Mouse (Mus musculus) kidney, adult 9 months (tissue): ENCODE results near the gene Rcc1l.

Experiments
- DNase-seq: peaks from one replicate; pipeline ENCODE4 v3.0.0; 2022

Gene Rcc1l

DNA sequence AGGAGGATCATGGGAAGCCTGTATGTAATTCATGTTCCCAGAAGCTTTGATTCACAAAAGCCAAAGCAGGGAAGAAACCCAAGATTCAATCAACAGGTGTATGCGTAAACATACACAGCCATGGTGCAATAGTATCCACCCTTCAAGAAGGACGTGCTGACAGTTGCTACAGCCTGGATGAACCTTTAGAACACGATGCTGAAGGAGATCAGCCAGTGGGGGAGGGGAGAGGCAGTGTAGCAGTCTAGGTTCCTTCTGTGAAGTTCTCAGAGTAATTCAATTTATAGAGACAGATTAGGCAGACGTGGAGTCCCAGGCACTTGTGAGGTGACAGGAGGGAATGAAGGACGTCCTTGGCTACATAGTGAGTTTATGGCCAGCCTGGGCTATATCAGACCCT lies 61.6 kb downstream of the Rcc1l start:
- no peak for DNase-seq

DNA sequence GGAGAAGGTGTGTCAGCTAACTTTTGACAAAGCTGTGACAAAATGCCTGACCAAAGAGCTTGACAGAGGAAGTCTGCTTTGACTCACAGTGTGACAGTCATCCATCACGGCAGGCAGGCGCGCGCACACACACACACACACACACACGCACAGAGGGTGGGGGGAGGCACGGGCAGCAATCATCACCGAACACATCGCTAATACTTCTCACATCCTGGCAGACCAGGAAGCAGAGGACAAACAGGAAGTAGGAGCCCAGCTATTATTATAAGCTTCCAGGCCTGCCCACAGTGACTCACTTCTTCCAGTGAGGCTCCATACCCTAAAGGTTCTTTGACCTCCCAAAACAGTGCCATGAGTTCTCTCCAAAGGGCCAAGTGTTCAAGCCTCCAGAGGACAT lies 70.7 kb downstream of the Rcc1l start:
- no peak for DNase-seq

DNA sequence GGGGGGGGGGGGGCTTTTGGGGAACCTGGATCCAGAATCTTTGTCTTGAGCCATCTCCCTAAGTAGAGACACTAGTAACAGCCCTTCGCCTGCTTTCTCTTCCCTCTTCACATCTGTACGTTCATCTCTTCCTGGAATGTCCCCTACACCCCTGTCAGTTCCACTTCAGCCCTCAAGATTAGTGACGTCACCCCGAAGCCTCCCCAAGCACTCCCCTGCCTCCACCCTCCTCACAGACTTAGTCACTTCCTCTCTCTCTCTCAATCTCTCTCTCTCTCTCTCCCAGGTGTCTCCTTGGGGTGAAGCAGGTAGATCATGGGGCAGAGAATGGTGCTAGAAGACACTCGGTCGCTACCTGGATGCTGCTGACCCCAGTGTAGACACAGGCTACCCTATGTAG lies 73.9 kb downstream of the Rcc1l start:
- no peak for DNase-seq

DNA sequence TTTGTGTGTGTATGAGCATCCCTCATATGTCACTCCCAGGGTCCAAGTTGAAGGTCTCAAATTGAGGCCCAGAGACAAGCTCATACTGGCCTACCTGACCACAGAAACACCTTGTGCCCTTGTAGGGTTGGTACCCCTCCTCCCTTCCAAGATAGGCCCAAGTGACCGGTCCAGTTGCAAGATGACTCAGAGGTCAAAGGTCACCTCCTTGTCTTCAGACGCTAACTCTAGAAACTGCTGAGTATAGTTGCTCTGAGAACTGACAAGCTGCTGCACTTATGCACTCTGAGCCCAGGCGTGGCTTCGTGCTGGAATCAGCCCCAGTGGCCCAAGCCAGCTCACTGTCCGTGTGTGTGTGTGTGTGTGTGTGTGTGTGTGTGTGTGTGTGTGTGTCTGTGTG lies 74.7 kb downstream of the Rcc1l start:
- DNase-seq = peak; percentile 93

DNA sequence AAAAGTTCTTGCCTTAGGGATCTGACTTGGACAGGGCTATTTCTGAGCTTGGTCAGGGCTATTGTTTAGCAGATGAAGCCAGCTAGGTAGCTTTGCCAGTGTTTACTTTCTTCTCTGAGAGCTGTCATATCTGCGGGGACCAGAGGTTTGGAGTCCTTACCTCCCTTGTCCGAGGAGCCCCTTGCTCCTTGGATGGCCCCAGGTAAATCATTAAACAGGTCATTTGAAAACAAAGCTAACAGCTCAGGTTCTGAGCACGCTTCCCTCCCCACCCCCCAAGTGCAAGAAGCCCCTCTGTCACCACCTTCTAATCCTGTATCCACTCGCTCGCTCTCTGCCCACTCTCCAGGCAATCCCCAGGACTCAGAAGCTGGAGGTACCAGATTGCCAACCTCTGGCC lies 75.3 kb downstream of the Rcc1l start:
- peak; percentile 74 for DNase-seq

DNA sequence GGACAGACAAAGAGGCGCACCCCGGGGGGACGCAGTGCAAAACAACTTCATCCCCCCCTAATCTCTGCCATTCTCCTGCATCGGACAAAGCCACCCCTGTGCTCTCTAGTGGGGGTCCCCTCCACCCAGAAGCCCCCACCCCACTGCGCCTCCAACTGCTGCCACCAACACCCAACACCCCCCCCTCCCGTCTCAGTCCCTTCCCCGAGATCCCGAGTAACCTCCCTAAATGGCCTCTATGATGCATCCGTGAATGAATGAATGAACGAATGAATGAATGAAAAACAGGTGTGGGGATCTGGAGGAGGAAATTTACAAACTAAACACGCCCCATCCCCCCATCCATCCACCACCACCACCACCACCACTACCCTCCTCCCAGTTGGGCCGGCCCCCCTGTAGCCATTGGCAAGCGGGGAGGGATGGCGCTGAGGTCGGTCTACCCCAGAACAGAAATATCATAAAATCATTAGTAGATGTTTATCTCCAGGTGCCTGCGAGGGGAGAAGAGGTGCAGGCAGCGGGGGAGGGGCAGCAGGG lies 76.3 kb downstream of the Rcc1l start:
- peak; percentile 29 for DNase-seq

DNA sequence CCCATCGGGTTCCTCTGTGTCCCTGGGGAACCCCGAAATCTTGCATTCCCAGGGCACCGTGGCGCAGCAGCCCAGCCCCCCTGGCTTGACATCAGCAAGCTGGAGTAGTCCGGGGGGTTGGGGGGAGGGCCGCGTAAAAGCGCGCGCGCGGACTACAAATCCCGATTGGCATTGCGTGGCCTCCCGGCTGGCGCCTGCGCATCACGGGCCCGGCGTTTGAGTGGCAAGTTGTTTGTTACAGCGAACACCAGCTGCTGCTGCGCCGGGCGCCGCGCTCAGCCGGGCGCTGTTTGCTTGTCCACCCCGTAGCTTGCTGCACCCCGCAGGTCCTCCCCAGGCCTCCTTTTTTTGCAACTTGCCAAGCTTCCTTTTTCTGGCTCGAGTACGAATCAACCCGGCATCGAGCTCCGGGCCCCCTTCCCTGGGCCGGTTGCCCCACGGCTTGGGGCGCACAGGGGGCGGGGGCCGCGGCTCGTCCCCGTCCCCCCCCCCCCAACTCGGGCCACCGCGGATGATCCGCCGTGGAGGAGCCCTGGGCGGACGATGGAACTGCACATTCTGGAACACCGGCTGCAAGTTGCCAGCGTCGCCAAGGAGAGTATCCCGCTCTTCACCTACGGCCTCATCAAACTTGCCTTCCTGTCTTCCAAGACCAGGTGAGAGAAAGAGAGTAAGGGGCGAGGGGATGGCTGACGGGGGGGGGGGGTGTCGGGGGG lies 76.9 kb downstream of the Rcc1l start, which contains the start of gene Castor2:
Gene Castor2, plus strand, starts transcription at position 216 of the 716 bp plus-strand sequence.
- DNase-seq = peak; percentile 96

DNA sequence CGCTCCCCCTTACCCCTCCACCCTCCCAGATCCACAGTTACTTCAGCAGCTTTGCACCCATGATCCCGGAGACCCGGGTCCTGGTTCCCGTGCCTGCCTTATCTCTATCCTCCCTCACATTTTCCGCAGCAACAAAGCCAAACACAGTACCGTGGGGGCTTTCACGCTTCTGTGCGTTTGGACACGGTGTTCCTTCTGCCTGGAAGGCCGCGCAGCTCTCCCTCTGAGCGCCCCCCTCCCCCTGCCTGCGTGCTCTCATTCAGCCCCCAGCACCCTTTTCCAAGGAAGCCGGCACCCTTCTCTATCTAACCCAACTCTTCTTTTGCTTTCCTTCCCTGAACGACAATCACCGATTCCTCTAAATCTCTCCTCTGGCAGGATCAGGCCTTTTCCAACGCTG lies 77.6 kb downstream of the Rcc1l start:
- peak; percentile 50 for DNase-seq

DNA sequence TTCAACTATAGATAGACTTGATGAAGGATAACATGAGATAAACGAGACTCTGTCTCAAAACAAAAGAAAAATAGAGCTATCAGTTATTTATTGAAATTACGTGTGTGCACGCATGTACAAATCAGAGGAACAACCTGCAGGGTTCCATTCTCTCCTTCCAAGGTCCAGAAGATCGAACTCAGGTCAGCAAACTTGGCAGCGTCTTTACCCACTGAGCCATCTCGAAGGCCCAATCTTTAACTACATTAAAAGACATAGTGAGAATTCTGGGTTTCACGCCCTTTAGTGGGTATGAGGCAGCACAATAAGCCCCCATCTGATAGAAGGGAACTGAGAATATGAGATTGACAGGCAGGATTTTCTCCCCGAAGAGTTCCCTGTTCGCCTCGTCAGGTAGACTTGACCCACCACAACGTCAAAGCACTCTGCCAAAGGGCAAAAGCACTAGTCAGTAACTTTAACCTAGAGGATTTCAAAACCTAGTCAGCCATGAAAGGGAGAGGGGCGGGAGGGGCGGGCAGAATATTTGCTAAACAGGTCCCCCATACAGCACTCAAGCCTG lies 78.2 kb downstream of the Rcc1l start:
- DNase-seq = peak; percentile 68
